Mouse (Mus musculus): ENCODE results near the gene Zfp668. TPM values are rescaled to one million over a fixed set of nuclear protein-coding genes. Genes with fewer than 3 reads are reported as not detected.

The Zfp668 gene
- polyA plus RNA-seq, 2 experiments, result 3.0 to 3.9 TPM

- H3K27ac ChIP-seq, result peak overlapping the region; percentile 12; the same call in 1 of the 2 replicates
- 55% methylated on average over 6 of the region's 6 CpGs for WGBS (ENCODE audit: insufficient replicate concordance)
- no peaks in the 10 kb centered on the region for H3K27me3 ChIP-seq (ENCODE audit: control insufficient read depth, insufficient read depth, low read length)
- no peak overlapping the region for H3K4me2 ChIP-seq (ENCODE audit: low read depth)
- H3K4me1 ChIP-seq (replicated peaks; ENCODE audit: control insufficient read depth in 2 of 2, insufficient read depth in 2 of 2, low read length in 1 of 2), result peaks cover 0 to 7% of the 10 kb centered on the region in 2 experiments; a peak in 1 of 4 replicates
- TF ChIP-seq EP300 (IDR thresholded peaks at IDR 0.05; ENCODE audit: low read depth) (no peak), CTCF (IDR thresholded peaks at IDR 0.05; ENCODE audit: low read depth) (no peak)
- ATAC-seq (ENCODE audit: insufficient read depth) (no peak), DNase-seq (ENCODE audit: low read depth in 3 of 3, low spot score in 3 of 3) (no peak)
- H3K9ac ChIP-seq (replicated peaks), result no peak overlapping the region
- no peaks in the 10 kb centered on the region; the same call in none of the 2 replicates for H3K36me3 ChIP-seq (replicated peaks; ENCODE audit: control insufficient read depth, insufficient read depth, low read depth)
- no peaks in the 10 kb centered on the region for H3K9me3 ChIP-seq (ENCODE audit: control insufficient read depth, low read length)
- no peak overlapping the region for H3K4me3 ChIP-seq (ENCODE audit: insufficient read depth in 1 of 2, low read depth in 2 of 2, low read length in 2 of 2)
Observed at GRCm38 (mm10) chr7:127922451-127923275, 46.0 kb upstream of the Zfp668 start.

GRCm38 (mm10) chr7:127921516-127921915, 44.9 kb upstream of the Zfp668 start:
- Histone ChIP-seq H3K4me2 (ENCODE audit: low read depth) (no peak overlapping the region), H3K9me3 (ENCODE audit: control insufficient read depth, low read length) (no peaks in the 10 kb centered on the region), H3K4me3 (ENCODE audit: insufficient read depth in 1 of 2, low read depth in 2 of 2, low read length in 2 of 2) (no peak overlapping the region), H3K4me1 (replicated peaks; ENCODE audit: control insufficient read depth in 2 of 2, insufficient read depth in 2 of 2, low read length in 1 of 2) (peaks cover 0 to 7% of the 10 kb centered on the region in 2 experiments; a peak in 1 of 4 replicates), H3K9ac (replicated peaks) (no peak overlapping the region), H3K36me3 (replicated peaks; ENCODE audit: control insufficient read depth, insufficient read depth, low read depth) (no peaks in the 10 kb centered on the region; the same call in none of the 2 replicates), H3K27me3 (ENCODE audit: control insufficient read depth, insufficient read depth, low read length) (no peaks in the 10 kb centered on the region), H3K27ac (no peak overlapping the region)
- TF ChIP-seq CTCF (IDR thresholded peaks at IDR 0.05; ENCODE audit: low read depth) (peak; percentile 65), EP300 (IDR thresholded peaks at IDR 0.05; ENCODE audit: low read depth) (no peak)
- 46% methylated on average over 8 of the region's 8 CpGs for WGBS (ENCODE audit: insufficient replicate concordance)
- no peak for DNase-seq (ENCODE audit: low read depth in 3 of 3, low spot score in 3 of 3)
- no peak for ATAC-seq (ENCODE audit: insufficient read depth)

GRCm38 (mm10) chr7:127919290-127919689, 42.7 kb upstream of the Zfp668 start:
- peaks cover 0 to 7% of the 10 kb centered on the region in 2 experiments; a peak in 1 of 4 replicates for H3K4me1 ChIP-seq (replicated peaks; ENCODE audit: control insufficient read depth in 2 of 2, insufficient read depth in 2 of 2, low read length in 1 of 2)
- WGBS (ENCODE audit: insufficient replicate concordance), result 58% methylated on average over 7 of the region's 7 CpGs
- no peaks in the 10 kb centered on the region; the same call in 1 of the 2 replicates for H3K36me3 ChIP-seq (replicated peaks; ENCODE audit: control insufficient read depth, insufficient read depth, low read depth)
- H3K4me3 ChIP-seq (ENCODE audit: insufficient read depth in 1 of 2, low read depth in 2 of 2, low read length in 2 of 2), result no peak overlapping the region
- H3K27ac ChIP-seq, result no peak overlapping the region
- DNase-seq (ENCODE audit: low read depth in 3 of 3, low spot score in 3 of 3) (no peak), ATAC-seq (ENCODE audit: insufficient read depth) (0 out of 2 replicates have a peak, but pooled peaks have one; percentile 14)
- no peak overlapping the region for H3K9ac ChIP-seq (replicated peaks)
- TF ChIP-seq EP300 (IDR thresholded peaks at IDR 0.05; ENCODE audit: low read depth) (no peak), CTCF (IDR thresholded peaks at IDR 0.05; ENCODE audit: low read depth) (peak; percentile 47)
- no peak overlapping the region for H3K4me2 ChIP-seq (ENCODE audit: low read depth)
- H3K9me3 ChIP-seq (ENCODE audit: control insufficient read depth, low read length), result no peaks in the 10 kb centered on the region
- H3K27me3 ChIP-seq (ENCODE audit: control insufficient read depth, insufficient read depth, low read length), result no peaks in the 10 kb centered on the region

DNA sequence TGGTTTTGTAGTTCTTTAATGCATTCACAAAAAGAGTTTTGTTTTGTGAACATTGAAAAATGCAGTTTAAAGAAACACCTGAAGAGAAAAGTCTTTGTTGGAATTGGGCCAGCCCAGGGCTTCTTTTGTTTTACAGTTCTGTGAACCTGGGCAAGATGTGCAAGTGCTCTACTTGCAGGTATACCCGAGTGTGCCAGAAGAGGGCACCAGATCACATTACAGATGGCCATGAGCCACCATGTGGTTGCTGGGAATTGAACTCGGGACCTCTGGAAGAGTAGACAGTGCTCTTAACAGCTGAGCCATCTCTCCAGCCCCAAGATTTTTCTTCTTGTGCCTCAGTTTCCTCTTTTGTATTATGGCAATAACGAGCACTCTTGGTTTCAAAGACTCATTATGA, 41.6 kb upstream of the Zfp668 start:
- no peaks in the 10 kb centered on the region; the same call in 1 of the 2 replicates for H3K36me3 ChIP-seq (replicated peaks; ENCODE audit: control insufficient read depth, insufficient read depth, low read depth)
- peaks cover 1 to 8% of the 10 kb centered on the region in 2 experiments; a peak in 3 of 4 replicates for H3K4me1 ChIP-seq (replicated peaks; ENCODE audit: control insufficient read depth in 2 of 2, insufficient read depth in 2 of 2, low read length in 1 of 2)
- no peak overlapping the region for H3K4me3 ChIP-seq (ENCODE audit: insufficient read depth in 1 of 2, low read depth in 2 of 2, low read length in 2 of 2)
- WGBS (ENCODE audit: insufficient replicate concordance), result 46% methylated on average over 3 of the region's 3 CpGs
- no peaks in the 10 kb centered on the region for H3K27me3 ChIP-seq (ENCODE audit: control insufficient read depth, insufficient read depth, low read length)
- TF ChIP-seq CTCF (IDR thresholded peaks at IDR 0.05; ENCODE audit: low read depth) (peak; percentile 76), EP300 (IDR thresholded peaks at IDR 0.05; ENCODE audit: low read depth) (no peak)
- no peak for ATAC-seq (ENCODE audit: insufficient read depth)
- H3K27ac ChIP-seq, result no peak overlapping the region
- H3K9ac ChIP-seq (replicated peaks), result no peak overlapping the region
- no peak overlapping the region for H3K4me2 ChIP-seq (ENCODE audit: low read depth)
- DNase-seq (ENCODE audit: low read depth in 3 of 3, low spot score in 3 of 3), result no peak
- no peaks in the 10 kb centered on the region for H3K9me3 ChIP-seq (ENCODE audit: control insufficient read depth, low read length)

DNA sequence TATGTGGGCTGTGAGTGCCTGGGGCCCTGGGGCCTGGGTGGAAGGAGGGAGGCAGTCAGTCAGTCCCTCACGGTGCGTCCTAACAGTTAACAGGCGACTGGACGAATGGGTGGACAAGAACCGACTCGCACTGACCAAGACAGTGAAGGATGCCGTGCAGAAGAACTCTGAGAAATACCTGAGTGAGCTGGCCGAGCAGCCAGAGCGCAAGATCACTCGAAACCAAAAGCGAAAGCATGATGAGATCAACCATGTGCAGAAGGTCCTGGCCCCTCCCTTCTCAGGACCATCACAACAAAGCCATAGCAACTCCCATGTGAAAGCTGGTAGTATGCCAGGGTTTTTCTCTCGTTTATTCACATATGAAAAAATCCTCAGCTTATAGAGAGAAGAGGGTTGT, 38.7 kb upstream of the Zfp668 start:
- H3K4me2 ChIP-seq (ENCODE audit: low read depth), result no peak overlapping the region
- H3K9ac ChIP-seq (replicated peaks), result no peak overlapping the region
- no peak for DNase-seq (ENCODE audit: low read depth in 3 of 3, low spot score in 3 of 3)
- ATAC-seq (ENCODE audit: insufficient read depth), result no peak
- H3K9me3 ChIP-seq (ENCODE audit: control insufficient read depth, low read length), result no peaks in the 10 kb centered on the region
- H3K36me3 ChIP-seq (replicated peaks; ENCODE audit: control insufficient read depth, insufficient read depth, low read depth), result no peaks in the 10 kb centered on the region; the same call in 1 of the 2 replicates
- whole genome bisulfite sequencing (ENCODE audit: insufficient replicate concordance), result 83% methylated on average over 12 of the region's 12 CpGs
- no peaks in the 10 kb centered on the region for H3K27me3 ChIP-seq (ENCODE audit: control insufficient read depth, insufficient read depth, low read length)
- H3K4me1 ChIP-seq (replicated peaks; ENCODE audit: control insufficient read depth in 2 of 2, insufficient read depth in 2 of 2, low read length in 1 of 2), result peaks cover 10 to 11% of the 10 kb centered on the region in 2 experiments
- no peak overlapping the region for H3K4me3 ChIP-seq (ENCODE audit: insufficient read depth in 1 of 2, low read depth in 2 of 2, low read length in 2 of 2)
- TF ChIP-seq EP300 (IDR thresholded peaks at IDR 0.05; ENCODE audit: low read depth), result no peak
- TF ChIP-seq CTCF (IDR thresholded peaks at IDR 0.05; ENCODE audit: low read depth), result no peak
- H3K27ac ChIP-seq, result no peak overlapping the region
